Mouse (Mus musculus) cortical plate, adult 2 months (tissue): ENCODE measurements at regions not wholly inside any gene's neighbourhood (a gene's known extent, or its start where the extent isn't known, plus 50 kb on each side); places are given as distances from the start of the nearest gene placed in this dataset.

Source experiments
- H3K27ac ChIP-seq: fragments of 200-500 bp; 2 replicates; pipeline ENCODE4 v1.5.1; 2012; ENCODE audit warnings: low read length, control low read depth, inconsistent platforms; ENCODE audit not compliant: insufficient read depth
- H3K4me1 ChIP-seq: fragments of 200-500 bp; 2 replicates; pipeline ENCODE4 v1.6.1; 2011; ENCODE audit warnings: low read length; ENCODE audit not compliant: control insufficient read depth, insufficient read depth
- H3K4me3 ChIP-seq: fragments of 200-500 bp; 2 replicates; pipeline ENCODE4 v1.5.1; 2011; ENCODE audit warnings: mild to moderate bottlenecking, low read length, control low read depth; ENCODE audit not compliant: insufficient read depth
- CTCF ChIP-seq: fragments of 200-500 bp; IDR thresholded peaks from 2 replicates; pipeline ENCODE4 v1.5.1; 2011; ENCODE audit warnings: mild to moderate bottlenecking, control low read depth, low read length; ENCODE audit not compliant: insufficient read depth; ENCODE audit errors: extremely low read depth
- POLR2A ChIP-seq: fragments of 200-500 bp; IDR thresholded peaks from 2 replicates; pipeline ENCODE4 v1.6.1; 2011; ENCODE audit warnings: mild to moderate bottlenecking, low read length, control low read depth; ENCODE audit not compliant: insufficient read depth; ENCODE audit errors: extremely low read depth

- TF ChIP-seq CTCF (no peak), POLR2A (no peak)
- Histone ChIP-seq H3K4me1 (no peaks in the 10 kb centered on the region), H3K4me3 (no peak overlapping the region), H3K27ac (no peak overlapping the region)
Measured at GRCm38 (mm10) chr2:57672007-57672643, 325.6 kb upstream of the Galnt5 start.

- no peaks in the 10 kb centered on the region for H3K4me1 ChIP-seq
- TF ChIP-seq CTCF: no peak
- no peak for TF ChIP-seq POLR2A
- no peak overlapping the region for H3K27ac ChIP-seq
- no peak overlapping the region for H3K4me3 ChIP-seq
Measured at GRCm38 (mm10) chr2:57689877-57690276, 307.8 kb upstream of the Galnt5 start.

- Histone ChIP-seq H3K27ac (no peak overlapping the region), H3K4me1 (no peaks in the 10 kb centered on the region; the same call in 1 of the 2 replicates), H3K4me3 (no peak overlapping the region)
- no peak for TF ChIP-seq CTCF
- TF ChIP-seq POLR2A: no peak
Measured at GRCm38 (mm10) chr2:57696992-57697772, 300.5 kb upstream of the Galnt5 start.

GRCm38 (mm10) chr2:57698659-57699061 lies 299.0 kb upstream of the Galnt5 start:
- peak overlapping the region; percentile 23 for H3K4me3 ChIP-seq
- peak; percentile 85 for TF ChIP-seq CTCF
- TF ChIP-seq POLR2A: no peak
- H3K27ac ChIP-seq: no peak overlapping the region
- no peaks in the 10 kb centered on the region; the same call in 1 of the 2 replicates for H3K4me1 ChIP-seq

DNA sequence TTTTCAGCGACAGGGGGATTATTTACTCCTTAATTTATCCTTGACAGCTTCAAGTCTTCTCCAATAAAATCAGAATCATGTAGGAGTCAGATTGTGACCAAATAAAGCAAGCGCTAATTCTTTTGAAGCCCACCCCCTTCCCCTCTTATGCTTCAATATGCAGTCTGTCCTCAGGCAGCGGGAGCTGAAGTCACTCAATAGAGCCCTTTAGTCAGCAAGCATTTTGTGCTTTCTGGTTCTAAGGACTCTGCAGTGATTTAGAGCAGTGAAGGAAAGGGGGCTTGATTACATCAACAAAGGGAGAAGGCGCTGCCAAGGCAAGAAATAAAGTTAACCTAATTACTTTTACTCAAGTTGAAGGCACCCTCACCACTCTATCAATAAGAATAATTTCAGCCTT lies 298.5 kb upstream of the Galnt5 start:
- Histone ChIP-seq H3K27ac (no peak overlapping the region), H3K4me3 (no peak overlapping the region), H3K4me1 (no peaks in the 10 kb centered on the region; the same call in 1 of the 2 replicates)
- TF ChIP-seq POLR2A (no peak), CTCF (no peak)

- no peak for TF ChIP-seq POLR2A
- TF ChIP-seq CTCF: no peak
- Histone ChIP-seq H3K4me3 (no peak overlapping the region), H3K4me1 (no peaks in the 10 kb centered on the region), H3K27ac (no peak overlapping the region)
Measured at GRCm38 (mm10) chr2:57716754-57717510, 280.8 kb upstream of the Galnt5 start.
